Mouse (Mus musculus): ENCODE results near the gene Shisal2a.

Shisal2a gene

GRCm38 (mm10) chr4:108383183-108383714 is at the start of gene Shisal2a:
Shisal2a (minus strand) TSS chr4:108383349.
- in situ Hi-C loops (cut with MboI; ENCODE audit: low pct_unique_long_range_greater_than_20kb in 1 of 2, low sequenced_read_pairs in 2 of 2, unreplicated experiment in 1 of 2), result no loop called here

GRCm38 (mm10) chr4:108431561-108431936 is 48.4 kb upstream of the Shisal2a start:
- in situ Hi-C loops (cut with MboI; ENCODE audit: low pct_unique_long_range_greater_than_20kb in 1 of 2, low sequenced_read_pairs in 2 of 2, unreplicated experiment in 1 of 2), result no loop called here

GRCm38 (mm10) chr4:108430656-108431560 is 47.8 kb upstream of the Shisal2a start:
- in situ Hi-C loops (cut with MboI; ENCODE audit: low pct_unique_long_range_greater_than_20kb in 1 of 2, low sequenced_read_pairs in 2 of 2, unreplicated experiment in 1 of 2), result no loop called here

GRCm38 (mm10) chr4:108428341-108428721 is 45.2 kb upstream of the Shisal2a start:
- in situ Hi-C loops (cut with MboI; ENCODE audit: low pct_unique_long_range_greater_than_20kb in 1 of 2, low sequenced_read_pairs in 2 of 2, unreplicated experiment in 1 of 2), result no loop called here

- in situ Hi-C loops (cut with MboI; ENCODE audit: low pct_unique_long_range_greater_than_20kb in 1 of 2, low sequenced_read_pairs in 2 of 2, unreplicated experiment in 1 of 2), result no loop called here
Observed at GRCm38 (mm10) chr4:108427719-108428340, 44.7 kb upstream of the Shisal2a start.

- in situ Hi-C loops (cut with MboI; ENCODE audit: low pct_unique_long_range_greater_than_20kb in 1 of 2, low sequenced_read_pairs in 2 of 2, unreplicated experiment in 1 of 2), result no loop called here
Observed at GRCm38 (mm10) chr4:108424587-108424986, 41.4 kb upstream of the Shisal2a start.

GRCm38 (mm10) chr4:108407621-108408020 is 24.5 kb upstream of the Shisal2a start:
- in situ Hi-C loops (cut with MboI; ENCODE audit: low pct_unique_long_range_greater_than_20kb in 1 of 2, low sequenced_read_pairs in 2 of 2, unreplicated experiment in 1 of 2), result no loop called here

- in situ Hi-C loops (cut with MboI; ENCODE audit: low pct_unique_long_range_greater_than_20kb in 1 of 2, low sequenced_read_pairs in 2 of 2, unreplicated experiment in 1 of 2), result no loop called here
Observed at GRCm38 (mm10) chr4:108406861-108407401, 23.8 kb upstream of the Shisal2a start, which contains the start of gene Gpx7. Gpx7 (minus strand) TSS chr4:108406961.

GRCm38 (mm10) chr4:108406138-108406860 is 23.1 kb upstream of the Shisal2a start:
- in situ Hi-C loops (cut with MboI; ENCODE audit: low pct_unique_long_range_greater_than_20kb in 1 of 2, low sequenced_read_pairs in 2 of 2, unreplicated experiment in 1 of 2), result no loop called here

GRCm38 (mm10) chr4:108405766-108406137 is 22.6 kb upstream of the Shisal2a start:
- in situ Hi-C loops (cut with MboI; ENCODE audit: low pct_unique_long_range_greater_than_20kb in 1 of 2, low sequenced_read_pairs in 2 of 2, unreplicated experiment in 1 of 2), result no loop called here

GRCm38 (mm10) chr4:108403861-108404635 is 20.9 kb upstream of the Shisal2a start:
- in situ Hi-C loops (cut with MboI; ENCODE audit: low pct_unique_long_range_greater_than_20kb in 1 of 2, low sequenced_read_pairs in 2 of 2, unreplicated experiment in 1 of 2), result no loop called here

GRCm38 (mm10) chr4:108400395-108400794 is 17.2 kb upstream of the Shisal2a start:
- in situ Hi-C loops (cut with MboI; ENCODE audit: low pct_unique_long_range_greater_than_20kb in 1 of 2, low sequenced_read_pairs in 2 of 2, unreplicated experiment in 1 of 2), result no loop called here

- in situ Hi-C loops (cut with MboI; ENCODE audit: low pct_unique_long_range_greater_than_20kb in 1 of 2, low sequenced_read_pairs in 2 of 2, unreplicated experiment in 1 of 2), result no loop called here
Observed at GRCm38 (mm10) chr4:108394236-108394635, 11.1 kb upstream of the Shisal2a start.

GRCm38 (mm10) chr4:108392558-108392957 is 9.4 kb upstream of the Shisal2a start:
- in situ Hi-C loops (cut with MboI; ENCODE audit: low pct_unique_long_range_greater_than_20kb in 1 of 2, low sequenced_read_pairs in 2 of 2, unreplicated experiment in 1 of 2), result no loop called here

- in situ Hi-C loops (cut with MboI; ENCODE audit: low pct_unique_long_range_greater_than_20kb in 1 of 2, low sequenced_read_pairs in 2 of 2, unreplicated experiment in 1 of 2), result no loop called here
Observed at GRCm38 (mm10) chr4:108391124-108391523, 8.0 kb upstream of the Shisal2a start.

- in situ Hi-C loops (cut with MboI; ENCODE audit: low pct_unique_long_range_greater_than_20kb in 1 of 2, low sequenced_read_pairs in 2 of 2, unreplicated experiment in 1 of 2), result no loop called here
Observed at GRCm38 (mm10) chr4:108388741-108389140, 5.6 kb upstream of the Shisal2a start.

- in situ Hi-C loops (cut with MboI; ENCODE audit: low pct_unique_long_range_greater_than_20kb in 1 of 2, low sequenced_read_pairs in 2 of 2, unreplicated experiment in 1 of 2), result no loop called here
Observed at GRCm38 (mm10) chr4:108387681-108388253, 4.6 kb upstream of the Shisal2a start.

GRCm38 (mm10) chr4:108387106-108387505 is 4.0 kb upstream of the Shisal2a start:
- in situ Hi-C loops (cut with MboI; ENCODE audit: low pct_unique_long_range_greater_than_20kb in 1 of 2, low sequenced_read_pairs in 2 of 2, unreplicated experiment in 1 of 2), result no loop called here

Data from mouse embryonic stem cell (cell line).